15 mouse cellular contexts compared by ENCODE assay signal in the genomic region with DNA sequence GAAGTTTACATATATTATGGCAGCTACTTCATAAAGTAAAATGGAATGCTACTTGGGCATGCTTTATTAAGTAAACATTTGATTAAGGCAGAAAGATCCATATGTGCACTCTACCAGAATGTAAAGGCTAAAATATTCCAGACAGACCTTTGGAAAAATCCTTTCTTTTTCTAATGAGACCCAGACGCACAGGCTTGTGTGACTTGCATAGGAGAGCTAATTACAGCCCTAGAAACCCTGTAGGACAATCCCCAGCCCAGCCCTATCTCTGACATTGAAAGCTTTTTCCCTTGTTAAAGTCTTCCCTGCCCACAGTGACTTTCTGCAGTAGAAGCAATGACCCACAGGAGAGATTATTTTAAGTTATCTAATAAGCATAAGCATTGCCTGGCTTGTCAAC.
"Had no signal": no experiment of that assay in that cellular context is flagged by ENCODE, and none has a peak within 500 bp of the region (broad histone marks: within the 10 kb centered on the region; RNA-seq: fewer than 3 reads in every experiment).

No protein-coding gene starts in this region.

- DNase-seq: kidney, postnatal 14 days; lung, postnatal 14 days; right cerebral cortex, adult 18-20 months; right cerebral cortex, postnatal 25 days; thymus, postnatal 4 days had no signal

- H3K4me2 ChIP-seq: kidney, embryonic 15.5 days; liver, embryonic 11.5 days; liver, embryonic 15.5 days; lung, embryonic 15.5 days; midbrain, embryonic 12.5 days; neural tube, embryonic 12.5 days had no signal

- H3K27me3 ChIP-seq: kidney, embryonic 15.5 days; liver, embryonic 15.5 days; lung, embryonic 15.5 days; megakaryocyte, embryonic 14.5 days; neural tube, embryonic 12.5 days had no signal

- H3K4me1 ChIP-seq: kidney, embryonic 15.5 days; limb, embryonic 10.5 days; liver, embryonic 15.5 days; lung, embryonic 15.5 days; megakaryocyte, embryonic 14.5 days; neural tube, embryonic 12.5 days had no signal

- H3K9ac ChIP-seq: kidney, embryonic 15.5 days; liver, embryonic 15.5 days; lung, embryonic 15.5 days; midbrain, embryonic 12.5 days; neural tube, embryonic 12.5 days had no signal

- H3K9me3 ChIP-seq: kidney, embryonic 15.5 days; limb, embryonic 10.5 days; liver, embryonic 15.5 days; lung, embryonic 15.5 days; megakaryocyte, embryonic 14.5 days; midbrain, embryonic 12.5 days; neural tube, embryonic 12.5 days had no signal

- H3K36me3 ChIP-seq: kidney, embryonic 15.5 days; limb, embryonic 10.5 days; liver, embryonic 15.5 days; lung, embryonic 15.5 days; midbrain, embryonic 12.5 days; neural tube, embryonic 12.5 days had no signal

- H3K4me3 ChIP-seq: kidney, embryonic 15.5 days; limb, embryonic 10.5 days; liver, embryonic 15.5 days; lung, embryonic 15.5 days; megakaryocyte, embryonic 14.5 days; midbrain, embryonic 12.5 days; neural tube, embryonic 12.5 days had no signal

- H3K27ac ChIP-seq: kidney, embryonic 15.5 days; limb, embryonic 10.5 days; liver, embryonic 15.5 days; lung, embryonic 15.5 days; macrophage; midbrain, embryonic 12.5 days; neural tube, embryonic 12.5 days; stomach, postnatal 0 days had no signal
